Mouse (Mus musculus) liver, adult 2 months (tissue): ENCODE measurements around the gene Cpeb2.

Experiments used
- CTCF ChIP-seq: fragments of 200-500 bp; IDR thresholded peaks from 2 replicates; pipeline ENCODE4 v1.5.1; 2011; ENCODE audit warnings: low read depth, low read length, control low read depth
- POLR2A ChIP-seq: fragments of 200-500 bp; IDR thresholded peaks from 2 replicates; pipeline ENCODE4 v1.6.1; 2011; ENCODE audit warnings: low read length, control low read depth; ENCODE audit not compliant: insufficient read depth; ENCODE audit errors: extremely low read depth

DNA sequence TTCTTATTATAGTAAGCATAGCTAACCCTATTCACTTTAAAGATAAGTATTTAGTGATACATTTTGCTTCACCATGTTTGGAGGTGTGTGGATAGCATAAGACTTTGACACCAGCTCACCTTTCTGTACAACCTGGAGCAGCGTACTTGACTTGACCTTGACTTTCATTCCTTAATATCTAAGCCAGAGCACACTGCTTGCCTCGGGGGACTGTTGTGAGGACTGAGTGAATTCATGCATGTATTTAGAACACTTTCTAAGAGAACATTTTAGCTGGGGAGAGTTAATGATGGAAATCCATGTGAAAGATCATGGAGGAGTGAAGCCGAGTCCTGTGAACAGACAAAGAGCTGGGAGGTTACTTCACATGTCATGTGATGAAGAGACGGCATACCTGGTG, 31.0 kb downstream of the Cpeb2 start:
- TF ChIP-seq POLR2A, result no peak
- no peak for TF ChIP-seq CTCF
